Mouse (Mus musculus) thymus, adult 2 months (tissue): ENCODE measurements around the gene Aarsd1.

Experiments
- CTCF ChIP-seq: fragments of 200-500 bp; IDR thresholded peaks from 2 replicates; pipeline ENCODE4 v1.5.1; 2012; ENCODE audit warnings: mild to moderate bottlenecking, control low read depth, low read length, moderate library complexity, borderline replicate concordance; ENCODE audit not compliant: control insufficient read depth, poor library complexity, insufficient read depth; ENCODE audit errors: extremely low read depth
- POLR2A ChIP-seq: fragments of 200-500 bp; IDR thresholded peaks from 2 replicates; pipeline ENCODE4 v1.6.1; 2012; ENCODE audit warnings: mild to moderate bottlenecking, low read length, control low read depth, moderate library complexity; ENCODE audit not compliant: control insufficient read depth, poor library complexity, insufficient read depth; ENCODE audit errors: extremely low read depth

DNA sequence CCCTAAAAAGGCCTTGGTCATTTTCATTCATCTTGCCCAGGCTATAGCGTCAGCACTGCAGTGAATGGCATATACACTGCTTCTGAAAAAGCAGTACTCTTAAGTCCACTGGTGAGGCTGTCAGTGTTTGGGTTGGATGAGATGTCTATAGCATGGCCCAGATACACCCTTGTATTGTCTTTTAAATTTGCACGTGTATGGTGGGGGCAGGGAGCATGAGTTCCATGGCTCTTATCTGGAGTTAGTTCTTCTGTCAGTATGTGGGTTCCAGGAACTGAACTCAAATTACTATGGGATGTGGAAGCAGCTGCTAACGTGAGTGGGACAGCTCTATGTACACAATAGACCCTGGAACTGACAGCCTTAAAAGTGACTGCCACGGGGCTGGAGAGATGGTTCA lies 18.4 kb upstream of the Aarsd1 start:
- TF ChIP-seq CTCF (no peak), POLR2A (no peak)
